Mouse (Mus musculus) lung, embryonic 16.5 days (tissue): ENCODE results near the gene Prr7. TPM values are rescaled to one million over a fixed set of nuclear protein-coding genes. Genes with fewer than 3 reads are reported as not detected.
A peak's percentile ranks its signal among the peaks of the same experiment; 100 is the strongest.

Experiments
- ATAC-seq: fragments of 200-750 bp; cut with Nextera tagmentation; 2 replicates; pipeline ENCODE4 v1.8.0; 2017; ENCODE audit warnings: low read depth, mild to moderate bottlenecking, moderate library complexity
- H3K27ac ChIP-seq: fragments of 300-500 bp; sonication (generic); 2 replicates; pipeline ENCODE4 v1.5.1; 2014; ENCODE audit warnings: mild to moderate bottlenecking, control low read depth, low read length
- H3K27me3 ChIP-seq: fragments of 300-500 bp; sonication (generic); 2 replicates; pipeline ENCODE4 v1.6.1; 2014; ENCODE audit warnings: low read depth, low read length, mixed read lengths; ENCODE audit not compliant: control insufficient read depth, insufficient read depth
- H3K36me3 ChIP-seq: fragments of 300-500 bp; sonication (generic); 2 replicates; pipeline ENCODE4 v1.6.1; 2014; ENCODE audit warnings: low read length; ENCODE audit not compliant: control insufficient read depth, insufficient read depth
- H3K4me1 ChIP-seq: fragments of 300-500 bp; sonication (generic); replicated peaks from 2 replicates; pipeline ENCODE4 v1.6.1; 2014; ENCODE audit warnings: low read length, mixed read lengths; ENCODE audit not compliant: control insufficient read depth, insufficient read depth
- H3K4me2 ChIP-seq: fragments of 300-500 bp; sonication (generic); 2 replicates; pipeline ENCODE4 v1.6.1; 2014; ENCODE audit warnings: low read depth, low read length, control low read depth
- H3K4me3 ChIP-seq: fragments of 300-500 bp; sonication (generic); 2 replicates; pipeline ENCODE4 v1.5.1; 2014; ENCODE audit warnings: mild to moderate bottlenecking, low read length, control low read depth
- H3K9ac ChIP-seq: fragments of 300-500 bp; sonication (generic); 2 replicates; pipeline ENCODE4 v1.6.1; 2014; ENCODE audit warnings: low read length, control low read depth
- H3K9me3 ChIP-seq: fragments of 300-500 bp; sonication (generic); 2 replicates; pipeline ENCODE4 v1.6.1; 2016; ENCODE audit warnings: low read length; ENCODE audit not compliant: control insufficient read depth
- WGBS: fragments of 180-500 bp; shearing (Covaris S2); extraction: QIAGEN DNeasy Blood & Tissue Kit; methylation state at CpG from one replicate; pipeline ENCODE4 v1.1.7; 2014; 5-methylcytosine and 5-hydroxymethylcytosine counted together
- polyA plus RNA-seq: library from polyadenylated mRNA; unstranded; fragments of >200 nt; fragmentation: Nextera tagmentation; extraction: Ambion mirVana; gene quantifications from 2 replicates; pipeline ENCODE4 v1.2.1, GENCODE M21; 2015

The Prr7 gene
- polyA plus RNA-seq, 1 experiment from 2014 or later: 0.46 TPM

DNA sequence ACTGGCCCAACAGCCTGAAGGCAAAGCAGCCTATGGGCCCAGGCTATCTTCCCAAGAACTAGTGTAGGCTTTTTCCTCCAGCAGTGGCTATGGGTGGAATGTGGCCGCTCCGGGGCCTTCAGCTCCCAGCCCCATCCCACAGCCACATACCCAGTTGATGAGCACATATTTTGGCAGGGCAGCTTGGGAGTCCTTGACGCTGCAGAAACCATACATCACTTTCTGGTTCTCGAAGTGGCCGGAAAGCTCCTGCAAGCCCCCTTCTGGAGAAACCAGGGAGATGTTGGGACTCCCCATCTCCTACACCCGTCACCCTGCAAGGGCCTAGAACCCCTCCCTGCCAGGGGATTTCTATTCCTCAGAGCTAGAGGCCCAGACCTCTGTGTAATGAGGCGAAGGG is 18.5 kb downstream of the Prr7 start:
- Histone ChIP-seq H3K4me2 (no peak overlapping the region), H3K27me3 (no peaks in the 10 kb centered on the region; the same call in 1 of the 2 replicates), H3K9ac (0 out of 2 replicates have a peak overlapping the region, but pooled peaks have one; percentile 17), H3K27ac (no peak overlapping the region), H3K4me3 (no peak overlapping the region), H3K4me1 (peaks cover 42% of the 10 kb centered on the region), H3K36me3 (peaks cover 22% of the 10 kb centered on the region), H3K9me3 (no peaks in the 10 kb centered on the region)
- 54% methylated on average over 7 of the region's 7 CpGs for WGBS
- 0 out of 2 replicates have a peak, but pooled peaks have one; percentile 29 for ATAC-seq

DNA sequence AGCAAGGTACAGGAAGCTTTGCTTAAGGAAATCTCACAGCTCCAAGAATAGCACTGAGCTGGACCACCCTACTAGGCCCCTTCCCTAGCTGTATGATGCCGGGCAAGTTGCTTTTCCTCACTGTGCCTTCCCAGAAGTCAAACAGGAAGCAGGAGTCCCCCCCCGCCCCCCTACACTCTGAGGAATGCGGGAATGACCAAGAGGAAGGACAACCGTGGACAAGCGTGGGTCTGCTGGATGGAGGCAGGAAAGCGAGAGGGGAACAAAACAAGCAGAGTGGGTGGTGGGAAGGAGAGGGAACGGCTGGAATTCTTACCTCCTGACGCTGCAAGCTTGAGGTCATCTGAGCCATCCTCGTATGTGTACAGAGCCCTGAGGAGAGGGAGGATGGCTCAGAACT is 19.0 kb downstream of the Prr7 start:
- 18% methylated on average over 9 of the region's 9 CpGs for WGBS
- H3K27ac ChIP-seq: no peak overlapping the region
- peaks cover 22% of the 10 kb centered on the region for H3K36me3 ChIP-seq
- H3K9ac ChIP-seq: peak overlapping the region; percentile 9; the same call in 1 of the 2 replicates
- H3K9me3 ChIP-seq: no peaks in the 10 kb centered on the region
- H3K4me3 ChIP-seq: no peak overlapping the region
- peaks cover 43% of the 10 kb centered on the region for H3K4me1 ChIP-seq
- no peak for ATAC-seq
- no peaks in the 10 kb centered on the region; the same call in 1 of the 2 replicates for H3K27me3 ChIP-seq
- H3K4me2 ChIP-seq: no peak overlapping the region

DNA sequence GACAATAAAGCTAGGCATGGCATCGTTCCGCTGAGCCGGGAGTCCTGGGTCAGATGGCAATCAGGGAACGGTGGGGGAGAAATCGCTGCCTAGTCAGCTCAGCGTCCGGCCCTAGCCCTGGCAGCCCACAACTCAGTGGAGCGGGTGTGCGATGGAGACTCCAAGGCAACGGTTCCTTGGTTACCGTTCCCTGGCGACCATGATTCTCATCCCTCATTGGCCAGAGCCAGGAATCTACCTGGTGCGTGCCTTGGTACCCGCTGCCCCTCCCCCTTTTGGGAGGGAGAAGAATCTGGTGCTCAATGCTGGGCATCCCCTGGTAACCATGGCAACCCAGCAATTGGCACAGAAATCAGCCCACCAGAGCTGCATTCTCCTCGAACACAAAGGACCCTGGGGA is 19.5 kb downstream of the Prr7 start:
- peaks cover 44% of the 10 kb centered on the region for H3K4me1 ChIP-seq
- H3K27ac ChIP-seq: no peak overlapping the region
- no peak overlapping the region; the same call in 1 of the 2 replicates for H3K9ac ChIP-seq
- H3K36me3 ChIP-seq: peaks cover 22% of the 10 kb centered on the region
- no peak for ATAC-seq
- WGBS: 50% methylated on average over 15 of the region's 15 CpGs
- H3K4me2 ChIP-seq: no peak overlapping the region
- no peaks in the 10 kb centered on the region; the same call in 1 of the 2 replicates for H3K27me3 ChIP-seq
- H3K9me3 ChIP-seq: no peaks in the 10 kb centered on the region
- H3K4me3 ChIP-seq: no peak overlapping the region

DNA sequence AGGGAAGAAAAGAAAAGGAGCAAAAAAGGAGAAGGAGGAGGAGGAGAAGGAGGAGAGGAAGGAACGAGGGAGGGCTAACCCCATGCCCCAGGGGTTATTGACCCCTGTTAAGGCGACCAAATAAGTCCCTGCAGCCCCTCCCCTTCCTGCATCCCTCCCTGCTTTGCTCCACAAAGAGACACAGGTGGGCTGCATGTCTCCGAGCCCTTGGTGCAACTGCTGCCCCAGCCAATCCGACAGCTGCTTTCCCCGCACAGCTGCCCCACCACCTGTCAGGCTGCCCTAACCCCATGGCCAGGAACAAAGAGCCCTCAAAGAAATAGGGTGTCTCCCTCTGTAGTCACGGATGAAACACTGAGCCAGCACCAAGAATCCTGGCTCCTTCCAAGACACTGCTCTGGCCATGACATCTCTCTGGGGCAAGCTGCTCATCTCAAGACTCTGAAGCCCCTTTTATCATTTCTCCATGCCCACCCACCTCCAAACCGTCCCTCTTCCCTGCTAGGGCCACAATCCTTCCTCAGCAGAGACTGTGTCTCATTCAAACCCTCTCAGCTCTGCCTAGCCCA is 20.5 kb downstream of the Prr7 start:
- Histone ChIP-seq H3K4me2 (no peak overlapping the region), H3K4me3 (no peak overlapping the region), H3K27ac (no peak overlapping the region; the same call in 1 of the 2 replicates), H3K36me3 (peaks cover 22% of the 10 kb centered on the region), H3K27me3 (no peaks in the 10 kb centered on the region; the same call in 1 of the 2 replicates), H3K9ac (no peak overlapping the region), H3K9me3 (no peaks in the 10 kb centered on the region), H3K4me1 (peaks cover 44% of the 10 kb centered on the region)
- 50% methylated on average over 7 of the region's 7 CpGs for WGBS
- ATAC-seq: no peak

DNA sequence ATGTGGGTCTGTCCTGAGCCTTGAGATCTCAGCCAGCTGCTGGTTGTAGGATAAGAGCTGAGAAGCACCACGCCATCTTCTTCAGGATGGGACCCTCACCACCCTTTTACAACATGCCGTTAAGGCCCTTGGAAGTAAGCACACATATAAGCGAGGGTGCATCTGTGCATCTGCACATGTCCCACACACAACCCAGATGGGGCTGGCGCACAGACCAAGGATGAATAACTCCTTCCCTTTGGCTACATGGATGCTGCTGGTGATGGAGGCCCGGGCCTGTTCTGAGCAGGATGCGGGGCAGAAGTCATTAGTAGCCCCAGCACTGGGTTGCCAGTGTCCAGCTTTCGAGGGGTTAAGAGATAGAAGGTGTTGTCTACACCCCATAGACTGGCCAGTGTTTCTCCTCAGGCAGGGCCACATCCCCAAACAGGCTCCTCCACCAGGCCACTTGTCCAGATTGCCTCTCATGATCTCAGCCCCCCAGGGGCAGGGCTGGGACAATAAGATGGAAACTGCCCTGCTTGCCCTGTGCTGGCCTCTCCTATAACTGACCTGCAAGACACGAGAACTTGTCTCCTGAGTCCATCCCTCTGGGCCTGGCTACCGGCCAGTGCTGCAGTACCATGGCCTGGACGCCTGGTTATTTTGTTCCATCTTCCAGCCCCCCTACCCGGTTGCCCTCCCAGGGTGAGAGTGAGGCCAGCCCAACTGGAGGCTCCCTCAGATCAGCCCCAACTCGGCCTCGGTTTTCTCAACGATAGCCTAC is 22.1 kb downstream of the Prr7 start:
- Histone ChIP-seq H3K4me3 (peak overlapping the region; percentile 86), H3K27me3 (no peaks in the 10 kb centered on the region; the same call in 1 of the 2 replicates), H3K4me1 (peaks cover 44% of the 10 kb centered on the region), H3K9me3 (no peaks in the 10 kb centered on the region), H3K36me3 (peaks cover 9% of the 10 kb centered on the region), H3K27ac (no peak overlapping the region), H3K4me2 (peak overlapping the region; percentile 92), H3K9ac (peak overlapping the region; percentile 96)
- ATAC-seq: no peak
- 38% methylated on average over 14 of the region's 14 CpGs for WGBS

DNA sequence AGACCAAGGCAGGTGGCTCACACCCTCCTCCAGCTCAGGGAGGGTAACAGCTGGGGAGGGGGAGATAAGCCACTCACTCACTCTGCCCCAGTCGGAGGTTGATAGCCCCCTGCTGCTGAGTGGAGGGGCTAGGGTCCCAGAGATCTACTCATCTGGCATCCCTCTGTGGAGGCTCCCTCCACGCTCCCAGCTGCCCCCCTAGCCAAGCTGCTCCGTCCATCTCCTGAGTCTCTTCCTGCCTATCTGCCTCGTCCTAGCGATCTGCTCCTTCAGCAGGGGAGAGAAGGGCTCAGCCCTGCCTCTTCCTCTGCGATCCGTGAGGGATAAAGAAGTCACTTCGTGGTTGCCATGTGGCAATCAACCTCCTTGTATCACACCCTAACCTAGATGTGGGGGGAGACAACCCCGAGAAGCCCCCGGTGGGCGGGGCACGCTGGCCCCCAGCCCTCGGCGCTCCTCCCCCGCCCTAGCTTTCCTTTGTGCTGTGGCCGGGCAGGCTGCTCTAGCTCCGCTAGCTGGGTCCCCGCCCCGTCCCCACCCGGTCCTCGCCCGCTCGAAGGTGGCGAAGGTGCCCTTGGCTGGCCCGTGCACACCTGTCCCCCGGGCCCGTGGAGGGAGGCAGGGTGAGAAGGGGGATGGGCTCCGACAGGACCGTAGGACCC is 23.0 kb downstream of the Prr7 start:
- WGBS: under 1% methylated on average over 29 of the region's 29 CpGs
- peak overlapping the region; percentile 61 for H3K27ac ChIP-seq
- H3K9ac ChIP-seq: peak overlapping the region; percentile 96
- H3K27me3 ChIP-seq: peaks cover 3% of the 10 kb centered on the region; the same call in 1 of the 2 replicates
- H3K4me1 ChIP-seq: peaks cover 44% of the 10 kb centered on the region
- ATAC-seq: peak; percentile 56
- no peaks in the 10 kb centered on the region for H3K9me3 ChIP-seq
- peak overlapping the region; percentile 92 for H3K4me2 ChIP-seq
- peak overlapping the region; percentile 86 for H3K4me3 ChIP-seq
- H3K36me3 ChIP-seq: peaks cover 4% of the 10 kb centered on the region; the same call in 1 of the 2 replicates

DNA sequence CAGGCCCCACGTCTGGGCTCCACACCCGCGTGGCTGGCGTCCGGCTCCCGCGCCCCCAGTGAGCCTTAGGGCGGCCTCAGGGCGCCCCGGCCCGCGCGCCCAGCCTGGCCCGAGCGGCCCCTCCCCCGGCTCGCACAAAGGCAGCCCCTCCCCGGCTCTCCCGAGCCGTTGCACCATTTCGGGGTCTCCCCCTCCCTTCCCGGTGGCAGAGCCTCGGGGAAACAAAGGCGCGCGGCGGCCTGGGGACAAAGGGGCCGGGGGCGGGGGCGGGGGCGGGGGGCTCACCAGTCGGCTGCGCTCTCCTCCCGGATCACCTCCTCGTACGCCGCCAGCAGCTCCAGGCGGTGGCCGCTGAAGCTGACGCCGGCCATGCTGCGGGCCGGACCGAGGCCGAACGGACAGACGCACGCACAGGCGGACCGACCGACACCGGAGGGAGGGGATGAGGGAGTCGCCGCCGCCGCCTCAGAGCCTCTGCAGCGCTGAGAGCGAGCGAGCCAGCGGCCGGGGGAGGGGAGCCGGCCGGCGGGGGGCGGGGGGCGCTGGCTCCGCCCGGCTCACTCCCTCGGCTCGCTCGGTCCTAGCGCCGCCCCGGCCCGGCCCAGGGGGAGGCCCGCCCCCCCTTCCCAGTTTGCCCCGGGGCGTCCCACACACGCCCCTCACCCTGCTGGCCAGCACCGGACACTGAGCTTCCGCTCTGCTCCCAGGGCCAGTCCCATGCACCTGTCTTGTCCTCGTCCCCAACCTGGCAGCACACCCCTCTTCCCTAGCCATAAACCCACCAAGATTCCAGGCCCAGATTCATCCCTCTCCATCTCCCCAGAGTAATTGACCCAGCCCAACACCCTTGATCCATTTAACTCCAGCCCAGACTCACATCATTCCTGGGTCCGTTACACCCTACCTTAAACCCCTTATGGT is 23.8 kb downstream of the Prr7 start, which contains the start of gene Dbn1:
Dbn1 (minus strand) TSS at position 534 of the 921 bp plus-strand sequence.
- no peaks in the 10 kb centered on the region for H3K36me3 ChIP-seq
- H3K27ac ChIP-seq: peak within 1 kb of the TSS; percentile 61
- peak; percentile 88 for ATAC-seq
- 1% methylated on average over 38 of the region's 83 CpGs for WGBS
- peak within 1 kb of the TSS; percentile 96 for H3K9ac ChIP-seq
- peak within 1 kb of the TSS; percentile 92 for H3K4me2 ChIP-seq
- H3K27me3 ChIP-seq: peaks cover 3% of the 10 kb centered on the region; the same call in 1 of the 2 replicates
- no peaks in the 10 kb centered on the region for H3K9me3 ChIP-seq
- H3K4me3 ChIP-seq: peak within 1 kb of the TSS; percentile 86
- peaks cover 40% of the 10 kb centered on the region for H3K4me1 ChIP-seq

DNA sequence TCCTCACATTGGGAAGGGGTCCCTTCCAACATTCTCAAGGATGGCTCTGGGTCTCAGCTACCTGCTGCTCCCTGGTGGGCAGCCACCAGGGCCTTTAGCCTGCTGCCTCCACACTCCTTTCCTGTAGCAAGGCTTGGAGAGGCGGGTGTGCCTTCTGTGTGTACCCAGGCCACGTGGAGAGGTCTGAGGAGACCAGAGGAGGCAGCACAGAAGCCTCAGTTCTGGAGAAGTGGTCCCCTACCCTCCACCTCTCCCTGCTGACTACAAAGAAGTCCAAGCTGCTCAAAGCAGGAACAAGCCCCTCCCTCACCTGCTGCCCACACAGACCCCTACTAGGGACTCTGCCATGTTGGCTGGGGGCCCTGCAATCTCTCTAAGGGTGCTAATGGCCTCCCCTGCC is 30.2 kb downstream of the Prr7 start:
- no peak overlapping the region for H3K4me3 ChIP-seq
- peaks cover 7% of the 10 kb centered on the region; the same call in 1 of the 2 replicates for H3K27me3 ChIP-seq
- H3K9me3 ChIP-seq: no peaks in the 10 kb centered on the region
- no peak overlapping the region for H3K9ac ChIP-seq
- peaks cover 12% of the 10 kb centered on the region for H3K4me1 ChIP-seq
- 13% methylated on average over 2 of the region's 2 CpGs for WGBS
- H3K36me3 ChIP-seq: peaks cover 7% of the 10 kb centered on the region
- H3K4me2 ChIP-seq: no peak overlapping the region
- no peak overlapping the region for H3K27ac ChIP-seq
- peak; percentile 48 for ATAC-seq
